Mouse (Mus musculus) embryonic fibroblast, embryonic 13.5 days (primary cell): ENCODE results near the gene 1810009A15Rik.

ENCODE experiments used
- CTCF ChIP-seq: IDR thresholded peaks from 2 replicates; pipeline ENCODE4 v1.5.1; 2011; ENCODE audit warnings: mild to moderate bottlenecking, control low read depth, low read length, moderate library complexity, borderline replicate concordance; ENCODE audit not compliant: insufficient read depth
- POLR2A ChIP-seq: IDR thresholded peaks from 2 replicates; pipeline ENCODE4 v1.6.1; 2011; ENCODE audit warnings: low read depth, mild to moderate bottlenecking, control low read depth, low read length, moderate library complexity

GRCm38 (mm10) chr19:8839103-8839907, 49.3 kb upstream of the 1810009A15Rik start, which contains the start of gene Gng3:
- no peak for TF ChIP-seq CTCF
- no peak for TF ChIP-seq POLR2A
